Mouse (Mus musculus): ENCODE measurements around the gene Pakap. TPM values are rescaled to one million over a fixed set of nuclear protein-coding genes. Genes with fewer than 3 reads are reported as not detected.
A peak's percentile ranks its signal among the peaks of the same experiment; 100 is the strongest.

Gene Pakap
- polyA plus RNA-seq, 1 experiment = 14.7 TPM

GRCm38 (mm10) chr4:57569069-57569355, 1.0 kb downstream of the Pakap start:
- TF ChIP-seq POLR2A (IDR thresholded peaks at IDR 0.05; ENCODE audit: low read depth, low read length) (peak; percentile 21; the same call in 1 of the 2 replicates), CTCF (IDR thresholded peaks at IDR 0.05; ENCODE audit: borderline replicate concordance, insufficient read depth, low read length) (no peak)

DNA sequence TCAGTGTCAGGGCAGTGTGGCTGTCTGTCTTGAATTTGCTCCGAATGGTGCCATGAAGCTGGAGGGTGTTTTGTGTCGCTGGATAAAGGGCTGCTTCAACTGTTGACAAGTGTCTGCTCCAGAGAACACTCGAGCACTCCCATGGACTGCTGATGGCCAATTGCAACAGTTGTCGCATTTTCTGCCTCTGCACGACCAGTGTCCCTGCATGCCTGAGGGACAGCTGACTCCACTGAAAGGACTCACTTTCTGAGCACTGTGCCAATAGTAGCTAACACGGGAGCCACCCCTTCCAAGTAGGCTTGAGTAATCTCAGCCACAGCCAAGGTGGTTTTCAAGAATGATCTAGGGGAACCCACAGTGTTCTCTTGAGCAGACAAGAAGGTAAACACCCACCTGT, 1.7 kb downstream of the Pakap start:
- peak overlapping the region; percentile 72 for H3K4me3 ChIP-seq (ENCODE audit: insufficient read depth, low read length)

More at GRCm38 (mm10) chr4:57569069-57569355, 1.0 kb downstream of the Pakap start:
- H3K27ac ChIP-seq (ENCODE audit: insufficient read depth, low read length) = peak overlapping the region; percentile 69
- H3K4me1 ChIP-seq (ENCODE audit: control insufficient read depth, insufficient read depth, low read length) = peaks cover 8% of the 10 kb centered on the region; the same call in 1 of the 2 replicates
- peak overlapping the region; percentile 72 for H3K4me3 ChIP-seq (ENCODE audit: insufficient read depth, low read length)

GRCm38 (mm10) chr4:57570229-57570628, 2.2 kb downstream of the Pakap start:
- no peak overlapping the region; the same call in 1 of the 2 replicates for H3K4me3 ChIP-seq (ENCODE audit: insufficient read depth, low read length)
- no peak overlapping the region for H3K27ac ChIP-seq (ENCODE audit: insufficient read depth, low read length)
- peaks cover 16% of the 10 kb centered on the region for H3K4me1 ChIP-seq (ENCODE audit: control insufficient read depth, insufficient read depth, low read length)
- TF ChIP-seq POLR2A (IDR thresholded peaks at IDR 0.05; ENCODE audit: low read depth, low read length) (no peak), CTCF (IDR thresholded peaks at IDR 0.05; ENCODE audit: borderline replicate concordance, insufficient read depth, low read length) (no peak)

More for the DNA sequence above, 1.7 kb downstream of the Pakap start:
- TF ChIP-seq CTCF (IDR thresholded peaks at IDR 0.05; ENCODE audit: borderline replicate concordance, insufficient read depth, low read length) (no peak), POLR2A (IDR thresholded peaks at IDR 0.05; ENCODE audit: low read depth, low read length) (no peak)
- peak overlapping the region; percentile 69 for H3K27ac ChIP-seq (ENCODE audit: insufficient read depth, low read length)
- peaks cover 14% of the 10 kb centered on the region for H3K4me1 ChIP-seq (ENCODE audit: control insufficient read depth, insufficient read depth, low read length)

GRCm38 (mm10) chr4:57574181-57574580, 6.2 kb downstream of the Pakap start:
- Histone ChIP-seq H3K4me3 (ENCODE audit: insufficient read depth, low read length) (no peak overlapping the region), H3K4me1 (ENCODE audit: control insufficient read depth, insufficient read depth, low read length) (peaks cover 15% of the 10 kb centered on the region), H3K27ac (ENCODE audit: insufficient read depth, low read length) (no peak overlapping the region)
- no peak for TF ChIP-seq POLR2A (IDR thresholded peaks at IDR 0.05; ENCODE audit: low read depth, low read length)
- TF ChIP-seq CTCF (IDR thresholded peaks at IDR 0.05; ENCODE audit: borderline replicate concordance, insufficient read depth, low read length) = no peak

GRCm38 (mm10) chr4:57574646-57575045, 6.7 kb downstream of the Pakap start:
- H3K4me1 ChIP-seq (ENCODE audit: control insufficient read depth, insufficient read depth, low read length) = peaks cover 15% of the 10 kb centered on the region
- no peak overlapping the region for H3K27ac ChIP-seq (ENCODE audit: insufficient read depth, low read length)
- H3K4me3 ChIP-seq (ENCODE audit: insufficient read depth, low read length) = no peak overlapping the region
- no peak for TF ChIP-seq CTCF (IDR thresholded peaks at IDR 0.05; ENCODE audit: borderline replicate concordance, insufficient read depth, low read length)
- TF ChIP-seq POLR2A (IDR thresholded peaks at IDR 0.05; ENCODE audit: low read depth, low read length) = no peak

- Histone ChIP-seq H3K4me3 (ENCODE audit: insufficient read depth, low read length) (no peak overlapping the region), H3K4me1 (ENCODE audit: control insufficient read depth, insufficient read depth, low read length) (peaks cover 12% of the 10 kb centered on the region), H3K27ac (ENCODE audit: insufficient read depth, low read length) (no peak overlapping the region)
- TF ChIP-seq CTCF (IDR thresholded peaks at IDR 0.05; ENCODE audit: borderline replicate concordance, insufficient read depth, low read length) (no peak), POLR2A (IDR thresholded peaks at IDR 0.05; ENCODE audit: low read depth, low read length) (no peak)
These were observed 7.7 kb downstream of the Pakap start for GRCm38 (mm10) chr4:57575686-57576085.

DNA sequence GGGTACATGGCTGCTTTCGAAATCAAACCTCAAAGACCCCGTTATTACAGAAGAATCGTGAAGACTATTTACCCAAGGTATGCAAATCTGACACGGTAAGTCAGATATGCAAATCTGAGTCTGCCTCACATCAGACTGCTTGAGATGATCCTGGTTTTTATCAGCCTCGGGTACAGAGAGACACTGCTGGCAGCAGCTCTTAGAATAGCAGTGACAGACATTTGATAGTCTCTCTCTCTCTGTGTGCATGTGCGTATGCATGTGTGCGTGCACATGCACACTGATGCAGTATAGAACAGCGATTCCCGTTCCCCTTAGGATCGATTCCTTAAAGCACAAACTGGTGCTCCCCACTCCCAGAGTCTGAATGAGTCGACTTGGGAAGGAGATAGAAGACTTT, 8.1 kb downstream of the Pakap start:
- Histone ChIP-seq H3K4me1 (ENCODE audit: control insufficient read depth, insufficient read depth, low read length) (peaks cover 12% of the 10 kb centered on the region), H3K27ac (ENCODE audit: insufficient read depth, low read length) (no peak overlapping the region), H3K4me3 (ENCODE audit: insufficient read depth, low read length) (no peak overlapping the region)
- TF ChIP-seq CTCF (IDR thresholded peaks at IDR 0.05; ENCODE audit: borderline replicate concordance, insufficient read depth, low read length) = no peak
- no peak for TF ChIP-seq POLR2A (IDR thresholded peaks at IDR 0.05; ENCODE audit: low read depth, low read length)

DNA sequence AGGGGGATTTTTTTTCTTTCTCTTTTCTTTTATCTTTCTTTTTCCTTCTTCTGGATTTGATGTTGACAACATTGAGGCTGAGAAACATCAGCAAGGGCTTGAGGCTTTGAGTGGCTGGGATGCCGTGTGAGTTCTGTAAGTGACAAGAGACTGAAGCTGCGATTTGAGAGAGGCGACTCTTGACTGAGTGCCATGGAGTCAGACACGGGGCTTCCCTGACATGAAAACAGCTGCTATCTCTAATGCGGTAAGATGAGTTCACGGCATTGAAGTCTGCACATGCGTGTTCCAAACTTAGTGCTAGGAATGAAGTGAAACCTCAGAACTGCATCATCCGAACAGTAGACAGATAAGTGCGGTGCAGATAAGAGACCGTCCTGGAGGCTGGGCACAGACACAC, 11.7 kb downstream of the Pakap start:
- H3K4me1 ChIP-seq (ENCODE audit: control insufficient read depth, insufficient read depth, low read length) = peaks cover 6% of the 10 kb centered on the region; the same call in 1 of the 2 replicates
- TF ChIP-seq POLR2A (IDR thresholded peaks at IDR 0.05; ENCODE audit: low read depth, low read length) (no peak), CTCF (IDR thresholded peaks at IDR 0.05; ENCODE audit: borderline replicate concordance, insufficient read depth, low read length) (no peak)
- H3K27ac ChIP-seq (ENCODE audit: insufficient read depth, low read length) = no peak overlapping the region
- H3K4me3 ChIP-seq (ENCODE audit: insufficient read depth, low read length) = no peak overlapping the region

- Histone ChIP-seq H3K27ac (ENCODE audit: insufficient read depth, low read length) (no peak overlapping the region), H3K4me3 (ENCODE audit: insufficient read depth, low read length) (no peak overlapping the region), H3K4me1 (ENCODE audit: control insufficient read depth, insufficient read depth, low read length) (peaks cover 17% of the 10 kb centered on the region)
- no peak for TF ChIP-seq CTCF (IDR thresholded peaks at IDR 0.05; ENCODE audit: borderline replicate concordance, insufficient read depth, low read length)
- TF ChIP-seq POLR2A (IDR thresholded peaks at IDR 0.05; ENCODE audit: low read depth, low read length) = no peak
These were observed 17.4 kb downstream of the Pakap start for GRCm38 (mm10) chr4:57585281-57585800.

DNA sequence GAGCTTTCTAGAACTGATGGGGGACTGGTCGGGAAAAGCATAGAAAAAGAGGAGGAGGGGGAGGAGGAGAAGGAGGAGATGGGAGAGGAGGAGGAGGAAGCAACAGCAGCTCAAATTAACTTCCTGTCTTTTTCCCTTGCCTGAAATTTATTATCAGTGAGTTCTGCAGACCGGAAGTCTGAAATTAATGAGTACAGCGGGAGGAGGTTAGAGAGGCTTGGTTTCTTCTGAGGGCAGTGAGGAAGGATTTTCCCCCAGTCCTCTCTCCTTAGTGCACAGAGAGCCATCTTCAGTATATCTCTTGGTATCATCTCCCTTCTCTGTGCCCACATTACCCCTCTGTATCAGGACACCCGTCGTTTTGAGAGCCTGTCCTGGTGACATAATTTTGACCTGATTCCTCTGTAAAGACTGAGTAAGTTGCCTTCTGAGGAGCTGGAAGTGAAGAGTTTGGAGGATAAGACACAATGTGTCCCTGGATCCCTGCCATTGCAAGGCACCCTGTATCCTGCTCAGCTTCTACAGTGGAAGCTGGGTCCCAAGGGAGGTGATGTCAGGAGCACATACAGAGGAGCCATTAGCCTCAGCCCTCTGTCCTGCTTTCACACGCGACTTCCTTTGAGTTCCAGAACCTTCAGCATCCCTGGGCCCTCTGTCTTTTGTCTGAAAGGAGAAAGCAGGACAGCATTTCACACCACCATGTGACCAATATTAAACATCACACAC, 19.1 kb downstream of the Pakap start:
- Histone ChIP-seq H3K4me3 (ENCODE audit: insufficient read depth, low read length) (no peak overlapping the region), H3K4me1 (ENCODE audit: control insufficient read depth, insufficient read depth, low read length) (peaks cover 17% of the 10 kb centered on the region), H3K27ac (ENCODE audit: insufficient read depth, low read length) (no peak overlapping the region)
- TF ChIP-seq CTCF (IDR thresholded peaks at IDR 0.05; ENCODE audit: borderline replicate concordance, insufficient read depth, low read length) (no peak), POLR2A (IDR thresholded peaks at IDR 0.05; ENCODE audit: low read depth, low read length) (no peak)
